9 mouse cellular contexts compared by ENCODE assay signal in the genomic region with DNA sequence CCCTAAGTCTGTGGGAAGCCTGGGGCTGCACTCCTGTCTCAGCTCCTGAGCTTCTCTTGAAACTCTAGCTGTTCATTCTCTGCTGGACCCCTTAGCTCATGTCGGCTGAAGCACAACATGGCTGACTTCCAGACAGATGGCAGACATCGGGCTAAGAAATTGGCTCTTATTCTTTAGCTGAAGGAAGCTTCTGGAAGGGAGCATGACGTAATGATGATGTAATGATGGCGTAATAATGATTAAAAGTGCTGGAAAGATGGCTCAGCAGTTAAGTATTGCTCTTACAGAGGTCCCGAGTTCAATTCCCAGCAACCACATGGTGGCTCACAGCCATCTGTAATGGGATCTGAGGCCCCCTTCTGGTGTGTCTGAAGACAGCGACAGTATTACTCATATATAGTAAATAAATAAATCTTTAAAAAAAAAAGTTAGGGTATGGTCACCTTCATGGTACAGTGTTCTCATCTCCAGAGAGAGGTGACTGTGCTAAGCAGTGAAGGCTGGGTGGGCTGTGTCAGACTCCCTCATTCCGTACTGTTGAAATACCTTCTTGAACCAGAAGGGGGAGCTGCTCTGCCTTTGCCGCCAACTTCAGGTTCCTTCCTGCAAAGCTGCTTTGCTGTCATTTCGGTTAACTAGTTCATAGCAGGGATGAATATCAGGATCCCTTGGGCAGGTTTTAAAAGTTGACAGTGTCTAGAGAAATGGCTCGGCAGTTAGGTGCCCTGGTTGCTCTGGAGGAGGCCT. TPM values are rescaled to one million over a fixed set of nuclear protein-coding genes. Genes with fewer than 3 reads are reported as not detected.
A peak's percentile ranks its signal among the peaks of the same experiment; 100 is the strongest.
DNase-seq lines count a peak whose midpoint lies in the region; ATAC-seq and TF ChIP-seq lines count a peak whose summit lies in the region.
"Had no signal": no experiment of that assay in that cellular context is flagged by ENCODE, and none has a peak within 500 bp of the region (broad histone marks: within the 10 kb centered on the region; RNA-seq: fewer than 3 reads in every experiment).

No protein-coding gene starts in this region.

- no peaks in the 10 kb centered on the region for H3K27me3 ChIP-seq in forebrain, postnatal 0 days (ENCODE audit: insufficient read depth, low read length)
- no peaks in the 10 kb centered on the region for H3K27me3 ChIP-seq in forebrain, embryonic 12.5 days
- H3K27me3 ChIP-seq in spleen, adult 2 months (ENCODE audit: control insufficient read depth, insufficient read depth, low read length), result no peaks in the 10 kb centered on the region
- no peaks in the 10 kb centered on the region for H3K27me3 ChIP-seq in splenic B cell, adult 2 months (ENCODE audit: control insufficient read depth, insufficient read depth, low read length, poor library complexity, severe bottlenecking)
- H3K27me3 ChIP-seq: neural tube, embryonic 12.5 days had no signal

- WGBS in forebrain, postnatal 0 days, result 58% methylated on average over 10 of the region's 10 CpGs
- 69% methylated on average over 10 of the region's 10 CpGs for WGBS in forebrain, embryonic 12.5 days
- 85% methylated on average over 10 of the region's 10 CpGs for WGBS in spleen, adult 2 months

- no peaks in the 10 kb centered on the region for H3K4me1 ChIP-seq in forebrain, postnatal 0 days (ENCODE audit: insufficient read depth)
- no peaks in the 10 kb centered on the region for H3K4me1 ChIP-seq in forebrain, embryonic 12.5 days
- H3K4me1 ChIP-seq in spleen, adult 2 months (ENCODE audit: control insufficient read depth, insufficient read depth, insufficient read length), result no peaks in the 10 kb centered on the region
- H3K4me1 ChIP-seq: neural tube, embryonic 12.5 days had no signal

- TF ChIP-seq POLR2A in spleen, adult 2 months (IDR thresholded peaks at IDR 0.05; ENCODE audit: low read depth, low read length), result no peak

- no peaks in the 10 kb centered on the region for H3K9me3 ChIP-seq in forebrain, postnatal 0 days (ENCODE audit: low read length)
- H3K9me3 ChIP-seq in forebrain, embryonic 12.5 days, result peaks cover 6% of the 10 kb centered on the region; the same call in 1 of the 2 replicates
- H3K9me3 ChIP-seq: neural tube, embryonic 12.5 days had no signal

- TF ChIP-seq CTCF in forebrain, postnatal 0 days (IDR thresholded peaks at IDR 0.05; ENCODE audit: low read depth), result peak; percentile 81
- TF ChIP-seq CTCF in spleen, adult 2 months (IDR thresholded peaks at IDR 0.05; ENCODE audit: extremely low read depth, insufficient read depth, insufficient read length, insufficient replicate concordance), result peak; percentile 46; the same call in 1 of the 2 replicates

- H3K4me2 ChIP-seq in forebrain, postnatal 0 days (ENCODE audit: low read depth), result no peak overlapping the region
- H3K4me2 ChIP-seq in forebrain, embryonic 12.5 days, result no peak overlapping the region
- H3K4me2 ChIP-seq: neural tube, embryonic 12.5 days had no signal

- no peak overlapping the region for H3K27ac ChIP-seq in forebrain, postnatal 0 days (ENCODE audit: low read depth, low read length)
- no peak overlapping the region for H3K27ac ChIP-seq in forebrain, embryonic 12.5 days
- H3K27ac ChIP-seq in spleen, adult 2 months (ENCODE audit: insufficient read depth, low read length), result no peak overlapping the region
- H3K27ac ChIP-seq: neural tube, embryonic 12.5 days had no signal

- intact Hi-C loops in gastrocnemius, postnatal 14 days (cut with DNase I; ENCODE audit: low total_unique reads), result no loop called here
- intact Hi-C loops in heart, postnatal 25 days (cut with DNase I), result no loop called here

- ATAC-seq in forebrain, postnatal 0 days, result peak; percentile 66
- ATAC-seq in forebrain, embryonic 12.5 days (ENCODE audit: low FRiP score), result no peak
- ATAC-seq in granulocyte monocyte progenitor cell, adult 5-6 weeks (replicated peaks; ENCODE audit: poor library complexity, severe bottlenecking), result peak; percentile 20

- H3K4me3 ChIP-seq in forebrain, postnatal 0 days (ENCODE audit: low read depth, low read length), result no peak overlapping the region
- H3K4me3 ChIP-seq in forebrain, embryonic 12.5 days (replicated peaks), result no peak overlapping the region
- no peak overlapping the region for H3K4me3 ChIP-seq in spleen, adult 2 months (ENCODE audit: extremely low read depth, insufficient read depth, insufficient read length)
- H3K4me3 ChIP-seq: neural tube, embryonic 12.5 days had no signal

- no peak overlapping the region for H3K9ac ChIP-seq in forebrain, postnatal 0 days
- no peak overlapping the region for H3K9ac ChIP-seq in forebrain, embryonic 12.5 days
- H3K9ac ChIP-seq: neural tube, embryonic 12.5 days had no signal

- DNase-seq in forebrain, postnatal 0 days, result peak; percentile 72
- DNase-seq in spleen, adult 2 months (ENCODE audit: low read depth in 1 of 2, low spot score in 2 of 2), result no peak
- DNase-seq in spleen, adult 18-20 months, result no peak
- peak; percentile 64 for DNase-seq in splenic B cell, adult 2 months (ENCODE audit: low read depth, low spot score)
- no peak for DNase-seq in gastrocnemius, postnatal 14 days
- no peak for DNase-seq in heart, postnatal 25 days (ENCODE audit: low spot score)

- H3K36me3 ChIP-seq in forebrain, postnatal 0 days (ENCODE audit: insufficient read depth), result peaks cover 61% of the 10 kb centered on the region
- H3K36me3 ChIP-seq in forebrain, embryonic 12.5 days (replicated peaks), result peaks cover 78% of the 10 kb centered on the region
- H3K36me3 ChIP-seq in spleen, adult 2 months (ENCODE audit: control insufficient read depth, insufficient read depth, low read length), result peaks cover 6% of the 10 kb centered on the region
- H3K36me3 ChIP-seq in splenic B cell, adult 2 months (ENCODE audit: control insufficient read depth, insufficient read depth, low read length, poor library complexity, severe bottlenecking), result peaks cover 2% of the 10 kb centered on the region; the same call in 1 of the 2 replicates

RNA-seq across cellular contexts. Expression of a gene that starts 16.4 kb away (rescaled TPM):
- 19.7 and 22.3 TPM in 2 replicates for total RNA-seq in forebrain, postnatal 0 days (2014; rRNA removed)
- 48.8 and 52.2 TPM in 2 replicates for polyA plus RNA-seq in forebrain, postnatal 0 days (2015; fragmentation: Nextera tagmentation; extraction: Ambion mirVana)
- polyA plus RNA-seq in forebrain, embryonic 12.5 days (2016; fragmentation: Nextera tagmentation; extraction: Ambion mirVana), result 33.9 and 38.6 TPM in 2 replicates
- polyA plus RNA-seq in spleen, adult 2 months (2012; rRNA removed), result 46.2 and 53.0 TPM in 2 replicates
- total RNA-seq in granulocyte monocyte progenitor cell, adult 5-6 weeks (2014; fragmentation: Nextera tagmentation), result 10.4 and 14.0 TPM in 2 replicates
- total RNA-seq in granulocyte monocyte progenitor cell, adult 5-6 weeks (2017), result 4.9 and 10.8 TPM in 2 replicates
- total RNA-seq in gastrocnemius, postnatal 14 days (2021), result 10 to 100 TPM; 28.0 to 32.2 TPM
- 10 to 100 TPM; 11.5 TPM for total RNA-seq in heart, postnatal 25 days (2021)

RNA-seq across cellular contexts. Expression of a gene that starts 23.7 kb away (rescaled TPM):
- 15.7 and 17.1 TPM in 2 replicates for total RNA-seq in forebrain, postnatal 0 days (2014; rRNA removed)
- polyA plus RNA-seq in forebrain, postnatal 0 days (2015; fragmentation: Nextera tagmentation; extraction: Ambion mirVana), result 11.0 and 17.2 TPM in 2 replicates
- polyA plus RNA-seq in forebrain, embryonic 12.5 days (2016; fragmentation: Nextera tagmentation; extraction: Ambion mirVana), result 24.4 and 27.4 TPM in 2 replicates
- polyA plus RNA-seq in spleen, adult 2 months (2012; rRNA removed), result 3.8 and 4.2 TPM in 2 replicates
- total RNA-seq in granulocyte monocyte progenitor cell, adult 5-6 weeks (2014; fragmentation: Nextera tagmentation), result 1.4 and 5.7 TPM in 2 replicates
- 2.1 and 2.4 TPM in 2 replicates for total RNA-seq in granulocyte monocyte progenitor cell, adult 5-6 weeks (2017)
- total RNA-seq in gastrocnemius, postnatal 14 days (2021), result 1 to 10 TPM; 4.1 to 4.4 TPM
- 1 to 10 TPM; 5.8 to 6.2 TPM for total RNA-seq in heart, postnatal 25 days (2021)

RNA-seq across cellular contexts. Expression of a gene that starts 36.2 kb away (rescaled TPM):
- total RNA-seq in forebrain, postnatal 0 days (2014; rRNA removed), result 5.0 and 8.1 TPM in 2 replicates
- polyA plus RNA-seq in forebrain, postnatal 0 days (2015; fragmentation: Nextera tagmentation; extraction: Ambion mirVana), result 2.6 and 3.4 TPM in 2 replicates
- polyA plus RNA-seq in forebrain, embryonic 12.5 days (2016; fragmentation: Nextera tagmentation; extraction: Ambion mirVana), result 5.3 and 5.5 TPM in 2 replicates
- polyA plus RNA-seq in spleen, adult 2 months (2012; rRNA removed), result 20.1 and 28.4 TPM in 2 replicates
- 9.8 and 11.6 TPM in 2 replicates for total RNA-seq in granulocyte monocyte progenitor cell, adult 5-6 weeks (2014; fragmentation: Nextera tagmentation)
- total RNA-seq in granulocyte monocyte progenitor cell, adult 5-6 weeks (2017), result 4.3 and 6.3 TPM in 2 replicates
- 10 to 100 TPM; 26.9 to 31.8 TPM for total RNA-seq in gastrocnemius, postnatal 14 days (2021)
- total RNA-seq in heart, postnatal 25 days (2021), result 10 to 100 TPM; 69.8 to 76.2 TPM

RNA-seq across cellular contexts. Expression of a gene that starts 38.9 kb away (rescaled TPM):
- 72.2 and 75.2 TPM in 2 replicates for total RNA-seq in forebrain, postnatal 0 days (2014; rRNA removed)
- 62.0 and 72.3 TPM in 2 replicates for polyA plus RNA-seq in forebrain, postnatal 0 days (2015; fragmentation: Nextera tagmentation; extraction: Ambion mirVana)
- polyA plus RNA-seq in forebrain, embryonic 12.5 days (2016; fragmentation: Nextera tagmentation; extraction: Ambion mirVana), result 83.9 and 89.0 TPM in 2 replicates
- 31.6 and 40.9 TPM in 2 replicates for polyA plus RNA-seq in spleen, adult 2 months (2012; rRNA removed)
- total RNA-seq in granulocyte monocyte progenitor cell, adult 5-6 weeks (2014; fragmentation: Nextera tagmentation), result 73.5 and 77.5 TPM in 2 replicates
- 57.8 and 71.2 TPM in 2 replicates for total RNA-seq in granulocyte monocyte progenitor cell, adult 5-6 weeks (2017)
- total RNA-seq in gastrocnemius, postnatal 14 days (2021), result 10 to 100 TPM; 66.1 to 75.2 TPM
- total RNA-seq in heart, postnatal 25 days (2021), result 10 to 100 TPM; 82.3 to 96.4 TPM

RNA-seq across cellular contexts. Expression of a gene that starts 55.1 kb away (rescaled TPM):
- 10.5 and 10.9 TPM in 2 replicates for total RNA-seq in forebrain, postnatal 0 days (2014; rRNA removed)
- 13.5 and 14.2 TPM in 2 replicates for polyA plus RNA-seq in forebrain, postnatal 0 days (2015; fragmentation: Nextera tagmentation; extraction: Ambion mirVana)
- polyA plus RNA-seq in forebrain, embryonic 12.5 days (2016; fragmentation: Nextera tagmentation; extraction: Ambion mirVana), result 23.7 and 24.2 TPM in 2 replicates
- polyA plus RNA-seq in spleen, adult 2 months (2012; rRNA removed), result 18.9 and 21.3 TPM in 2 replicates
- 9.2 and 15.7 TPM in 2 replicates for total RNA-seq in granulocyte monocyte progenitor cell, adult 5-6 weeks (2014; fragmentation: Nextera tagmentation)
- total RNA-seq in granulocyte monocyte progenitor cell, adult 5-6 weeks (2017), result 5.2 and 10.3 TPM in 2 replicates
- total RNA-seq in gastrocnemius, postnatal 14 days (2021), result 1 to 10 TPM; 1.8 to 3.3 TPM
- 1 to 10 TPM; 3.5 to 5.0 TPM for total RNA-seq in heart, postnatal 25 days (2021)

Comparison
In these comparisons a context has a peak if more than half of its experiments do, and no peak if none do; other contexts are left out.
1. DNase-seq: peak in forebrain, postnatal 0 days (single experiment) and splenic B cell, adult 2 months (single experiment); none in spleen, adult 2 months (0 of 2), spleen, adult 18-20 months (0 of 2), gastrocnemius, postnatal 14 days (single experiment) and heart, postnatal 25 days (single experiment).